Mouse (Mus musculus) myocyte (in vitro differentiated cells): ENCODE data around the gene Myom3. TPM values are rescaled to one million over a fixed set of nuclear protein-coding genes. Genes with fewer than 3 reads are reported as not detected.

ENCODE experiments used
- H3K27me3 ChIP-seq: one replicate; pipeline ENCODE4 v1.6.1; 2011; ENCODE audit not compliant: control insufficient read depth, insufficient read depth, insufficient read length
- H3K36me3 ChIP-seq: one replicate; pipeline ENCODE4 v1.6.1; 2011; ENCODE audit not compliant: control insufficient read depth, insufficient read depth
- H3K4me2 ChIP-seq: one replicate; pipeline ENCODE4 v1.6.1; 2011; ENCODE audit warnings: low read depth, control low read depth
- H3K4me3 ChIP-seq: one replicate; pipeline ENCODE4 v1.5.1; 2011; ENCODE audit warnings: mild to moderate bottlenecking, control low read depth, moderate library complexity
- H3K79me2 ChIP-seq: one replicate; pipeline ENCODE4 v1.6.1; 2011; ENCODE audit not compliant: control insufficient read depth, insufficient read depth
- H3ac ChIP-seq: one replicate; pipeline ENCODE4 v1.6.1; 2011; ENCODE audit not compliant: control insufficient read depth, insufficient read length
- CEBPB ChIP-seq: IDR thresholded peaks from 2 replicates; pipeline ENCODE4 v1.6.1; 2011; ENCODE audit warnings: mild to moderate bottlenecking, moderate library complexity; ENCODE audit not compliant: poor library complexity, insufficient read depth, severe bottlenecking
- E2F4 ChIP-seq: IDR thresholded peaks from one replicate; pipeline ENCODE4 v1.6.1; 2011; ENCODE audit warnings: mild to moderate bottlenecking, control low read depth, moderate library complexity; ENCODE audit not compliant: insufficient read depth
- MAX ChIP-seq: IDR thresholded peaks from one replicate; pipeline ENCODE4 v1.6.1; 2011; ENCODE audit warnings: low read depth, mild to moderate bottlenecking, control low read depth
- MYOD1 ChIP-seq, 3 experiments: IDR thresholded peaks; one replicate each; pipeline ENCODE4 v1.6.1; 2011; ENCODE audit warnings: control low read depth in 2 of 3, low read depth in 2 of 3, mild to moderate bottlenecking in 2 of 3, moderate library complexity in 1 of 3; ENCODE audit not compliant: insufficient read length in 2 of 3, control insufficient read depth in 1 of 3
- MYOG ChIP-seq, 3 experiments: IDR thresholded peaks; one replicate each; pipeline ENCODE4 v1.6.1; 2011; ENCODE audit warnings: control low read depth in 2 of 3, low read depth in 2 of 3, mild to moderate bottlenecking in 2 of 3; ENCODE audit not compliant: insufficient read length in 2 of 3, control insufficient read depth in 1 of 3, insufficient read depth in 1 of 3
- POLR2A ChIP-seq: IDR thresholded peaks from one replicate; pipeline ENCODE4 v1.6.1; 2011; ENCODE audit warnings: low read depth, mild to moderate bottlenecking, control low read depth, moderate library complexity; ENCODE audit not compliant: insufficient read length
- POLR2AphosphoS2 ChIP-seq: IDR thresholded peaks from one replicate; pipeline ENCODE4 v1.6.1; 2011; ENCODE audit warnings: low read depth, control low read depth; ENCODE audit not compliant: insufficient read length
- REST ChIP-seq: IDR thresholded peaks from one replicate; pipeline ENCODE4 v1.6.1; 2011; ENCODE audit warnings: mild to moderate bottlenecking, control low read depth, moderate library complexity; ENCODE audit not compliant: insufficient read depth, insufficient read length
- SRF ChIP-seq: IDR thresholded peaks from one replicate; pipeline ENCODE4 v1.6.1; 2011; ENCODE audit warnings: low read depth; ENCODE audit not compliant: control insufficient read depth, insufficient read length
- TCF12 ChIP-seq: IDR thresholded peaks from one replicate; pipeline ENCODE4 v1.6.1; 2011; ENCODE audit warnings: mild to moderate bottlenecking, control low read depth; ENCODE audit not compliant: poor library complexity, insufficient read depth, severe bottlenecking
- TCF3 ChIP-seq: IDR thresholded peaks from one replicate; pipeline ENCODE4 v1.6.1; 2011; ENCODE audit warnings: low read depth, control low read depth; ENCODE audit not compliant: insufficient read length
- USF1 ChIP-seq: IDR thresholded peaks from one replicate; pipeline ENCODE4 v1.6.1; 2011; ENCODE audit warnings: low read depth, mild to moderate bottlenecking, control low read depth, moderate library complexity
- polyA plus RNA-seq: library from polyadenylated mRNA; unstranded; fragments of >200 nt; fragmentation: generic; extraction: Trizol; gene quantifications from one replicate; pipeline ENCODE4 v1.2.1, GENCODE M21; 2012; ENCODE audit warnings: missing spikeins

Myom3 gene
- polyA plus RNA-seq, 1 experiment, result 97.1 TPM

DNA sequence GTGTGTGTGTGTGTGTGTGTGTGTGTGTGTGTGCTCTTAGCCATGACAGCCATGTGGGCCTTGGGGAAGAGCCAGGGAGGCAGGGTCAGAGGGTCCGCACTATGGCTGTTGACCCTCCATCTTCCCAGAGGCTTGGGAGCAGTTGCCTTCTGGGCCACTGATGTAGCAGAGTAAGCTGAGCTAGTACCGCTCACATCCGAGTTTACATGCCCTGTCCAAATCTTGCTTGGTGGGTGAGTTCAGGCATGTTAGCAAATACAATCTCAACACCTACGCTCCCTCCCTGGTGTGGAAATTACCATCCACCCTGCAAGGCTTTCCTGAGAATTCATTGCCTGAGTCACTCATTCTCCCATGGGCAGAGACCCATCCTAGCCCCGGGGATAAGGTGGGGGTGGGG, 21.8 kb downstream of the Myom3 start:
- peaks cover 10% of the 10 kb centered on the region for H3K36me3 ChIP-seq
- no peak overlapping the region for H3ac ChIP-seq
- no peak overlapping the region for H3K4me3 ChIP-seq
- H3K79me2 ChIP-seq, result no peaks in the 10 kb centered on the region
- TF ChIP-seq CEBPB, result no peak
- H3K27me3 ChIP-seq, result no peaks in the 10 kb centered on the region
- no peak overlapping the region for H3K4me2 ChIP-seq

DNA sequence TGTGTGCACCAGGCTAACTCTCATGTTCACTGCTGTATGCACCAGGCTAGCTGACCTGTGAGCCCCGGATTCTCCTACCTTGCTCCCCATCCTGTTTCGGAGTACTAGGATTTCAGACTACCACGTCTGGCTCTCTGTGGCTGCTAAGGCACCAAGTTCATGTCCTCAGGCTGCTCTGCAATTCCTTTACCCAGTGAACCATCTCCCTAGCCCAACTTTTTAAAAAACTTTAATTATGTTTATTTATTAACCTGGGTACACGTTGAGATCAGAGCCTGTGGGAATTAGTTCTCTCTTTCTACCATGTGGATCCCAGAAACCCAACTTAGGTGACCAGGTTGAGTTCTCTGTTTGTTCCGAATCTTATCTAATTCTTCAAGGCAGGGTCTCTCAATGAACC, 27.1 kb downstream of the Myom3 start:
- Histone ChIP-seq H3K4me2 (no peak overlapping the region), H3K27me3 (no peaks in the 10 kb centered on the region), H3K4me3 (no peak overlapping the region), H3K79me2 (no peaks in the 10 kb centered on the region), H3K36me3 (peaks cover 2% of the 10 kb centered on the region), H3ac (no peak overlapping the region)
- TF ChIP-seq MAX (no peak), E2F4 (no peak), POLR2A (no peak), CEBPB (no peak), POLR2AphosphoS2 (no peak), MYOD1 (IDR thresholded peaks at IDR 0.05; ENCODE audit: control insufficient read depth in 1 of 3, insufficient read length in 2 of 3, low read depth in 2 of 3) (no peak), SRF (no peak), USF1 (no peak), MYOG (IDR thresholded peaks at IDR 0.05; ENCODE audit: control insufficient read depth in 1 of 3, insufficient read depth in 1 of 3, insufficient read length in 2 of 3, low read depth in 2 of 3) (no peak), TCF3 (no peak)

DNA sequence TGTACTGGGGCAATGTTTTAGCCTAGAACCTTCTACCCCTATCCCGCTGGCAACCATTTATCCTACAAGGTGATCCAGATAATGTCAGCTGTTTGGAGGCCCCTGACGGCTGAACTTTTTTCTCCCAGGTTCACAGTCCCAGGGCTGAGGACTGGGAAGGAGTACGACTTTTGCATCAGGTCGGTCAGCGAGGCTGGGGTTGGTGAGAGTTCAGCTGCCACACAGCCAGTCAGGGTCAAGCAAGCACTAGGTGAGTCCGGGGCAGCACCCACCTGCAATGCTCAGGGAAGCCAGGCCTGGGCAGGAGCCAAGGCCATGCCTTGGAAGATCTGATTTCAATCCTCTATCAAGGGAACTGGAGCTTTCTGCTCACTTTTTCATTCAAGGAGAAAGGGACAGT, 27.8 kb downstream of the Myom3 start:
- no peak for TF ChIP-seq MAX
- TF ChIP-seq SRF, result no peak
- no peak for TF ChIP-seq MYOG (IDR thresholded peaks at IDR 0.05; ENCODE audit: control insufficient read depth in 1 of 3, insufficient read depth in 1 of 3, insufficient read length in 2 of 3, low read depth in 2 of 3)
- no peak for TF ChIP-seq USF1
- TF ChIP-seq POLR2A, result no peak
- no peak for TF ChIP-seq E2F4
- Histone ChIP-seq H3K79me2 (no peaks in the 10 kb centered on the region), H3ac (no peak overlapping the region), H3K36me3 (peaks cover 5% of the 10 kb centered on the region), H3K4me3 (no peak overlapping the region), H3K4me2 (no peak overlapping the region), H3K27me3 (no peaks in the 10 kb centered on the region)

DNA sequence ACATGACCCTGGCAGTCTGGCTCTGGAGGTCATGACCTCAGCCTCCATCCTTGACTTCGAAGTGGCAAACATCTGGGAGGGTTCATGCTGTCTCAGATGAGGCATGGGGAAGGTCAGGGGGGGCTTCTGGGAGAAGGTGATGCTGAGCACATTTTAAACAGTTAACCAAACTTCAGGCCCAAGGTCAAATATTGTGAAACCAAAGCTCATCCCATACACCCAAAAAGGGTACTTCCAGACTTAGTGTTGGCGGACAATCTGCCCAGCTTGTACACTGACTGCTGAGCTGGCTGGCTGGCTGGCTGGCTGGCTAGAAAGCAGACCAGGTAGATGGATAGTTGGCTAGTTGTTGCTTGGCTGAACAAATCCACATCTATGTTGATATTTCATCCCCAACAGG, 29.6 kb downstream of the Myom3 start:
- peaks cover 5% of the 10 kb centered on the region for H3K36me3 ChIP-seq
- no peak overlapping the region for H3K4me3 ChIP-seq
- TF ChIP-seq E2F4 (no peak), MYOD1 (IDR thresholded peaks at IDR 0.05; ENCODE audit: control insufficient read depth in 1 of 3, insufficient read length in 2 of 3, low read depth in 2 of 3) (no peak), POLR2AphosphoS2 (no peak), CEBPB (no peak), USF1 (no peak), MAX (no peak), MYOG (IDR thresholded peaks at IDR 0.05; ENCODE audit: control insufficient read depth in 1 of 3, insufficient read depth in 1 of 3, insufficient read length in 2 of 3, low read depth in 2 of 3) (no peak), POLR2A (no peak), TCF12 (no peak), TCF3 (no peak), SRF (no peak), REST (no peak)
- no peaks in the 10 kb centered on the region for H3K27me3 ChIP-seq
- H3K79me2 ChIP-seq, result no peaks in the 10 kb centered on the region
- H3K4me2 ChIP-seq, result no peak overlapping the region
- H3ac ChIP-seq, result no peak overlapping the region

DNA sequence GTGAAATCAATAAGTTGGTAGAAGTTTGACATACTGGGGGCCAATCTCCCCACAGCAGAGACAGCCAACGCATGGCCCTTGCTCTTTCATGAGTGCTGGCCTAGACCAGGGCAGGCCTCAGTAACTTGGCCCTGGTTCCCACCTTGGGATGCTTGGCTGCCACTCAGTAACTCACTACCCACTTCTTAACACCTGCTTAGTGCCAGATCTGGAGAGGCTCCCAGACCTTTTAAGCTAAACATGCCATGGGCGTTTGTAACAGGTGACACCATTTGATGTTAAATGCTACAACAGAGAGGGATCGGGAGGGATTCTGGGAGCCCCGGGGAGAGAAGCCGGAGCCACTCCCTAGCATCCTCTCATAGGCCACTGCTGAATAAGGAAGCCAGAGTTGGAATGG, 33.3 kb downstream of the Myom3 start:
- Histone ChIP-seq H3K4me2 (no peak overlapping the region), H3K27me3 (no peaks in the 10 kb centered on the region), H3ac (no peak overlapping the region), H3K4me3 (no peak overlapping the region), H3K36me3 (peaks cover 5% of the 10 kb centered on the region), H3K79me2 (no peaks in the 10 kb centered on the region)
- TF ChIP-seq TCF3 (no peak), POLR2AphosphoS2 (no peak)

DNA sequence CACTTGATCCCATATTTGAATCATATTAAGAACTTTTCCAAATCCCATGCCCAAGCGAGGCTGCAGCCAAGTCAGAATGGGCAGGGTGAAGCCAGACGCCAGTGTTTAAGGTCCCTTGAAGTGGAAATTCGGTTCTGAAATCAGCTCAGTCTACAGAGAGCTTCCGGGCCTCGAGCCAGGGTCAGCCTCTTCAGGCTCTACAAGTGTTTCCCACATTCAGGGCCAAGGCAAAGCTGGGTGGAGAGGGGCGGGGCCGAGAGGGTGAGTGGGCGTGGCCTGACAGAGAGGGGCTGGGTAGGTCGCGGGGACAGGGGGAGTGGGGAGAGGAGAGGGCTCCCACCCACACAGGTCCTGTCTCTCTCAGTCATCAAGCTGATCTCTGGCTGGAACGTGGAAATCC, 38.4 kb downstream of the Myom3 start:
- H3K4me3 ChIP-seq, result no peak overlapping the region
- no peaks in the 10 kb centered on the region for H3K27me3 ChIP-seq
- TF ChIP-seq POLR2A (no peak), POLR2AphosphoS2 (no peak), MYOG (IDR thresholded peaks at IDR 0.05; ENCODE audit: control insufficient read depth in 1 of 3, insufficient read depth in 1 of 3, insufficient read length in 2 of 3, low read depth in 2 of 3) (no peak), TCF3 (no peak), SRF (no peak), MYOD1 (IDR thresholded peaks at IDR 0.05; ENCODE audit: control insufficient read depth in 1 of 3, insufficient read length in 2 of 3, low read depth in 2 of 3) (no peak), CEBPB (no peak), REST (no peak), USF1 (no peak), MAX (no peak), TCF12 (no peak), E2F4 (no peak)
- no peaks in the 10 kb centered on the region for H3K36me3 ChIP-seq
- no peaks in the 10 kb centered on the region for H3K79me2 ChIP-seq
- no peak overlapping the region for H3ac ChIP-seq
- no peak overlapping the region for H3K4me2 ChIP-seq
